Mouse (Mus musculus): ENCODE data around the gene Tctn1.

Gene Tctn1

GRCm38 (mm10) chr5:122286191-122286590, 21.9 kb upstream of the Tctn1 start:
- in situ Hi-C loops (cut with MboI, MseI) = no loop called here

DNA sequence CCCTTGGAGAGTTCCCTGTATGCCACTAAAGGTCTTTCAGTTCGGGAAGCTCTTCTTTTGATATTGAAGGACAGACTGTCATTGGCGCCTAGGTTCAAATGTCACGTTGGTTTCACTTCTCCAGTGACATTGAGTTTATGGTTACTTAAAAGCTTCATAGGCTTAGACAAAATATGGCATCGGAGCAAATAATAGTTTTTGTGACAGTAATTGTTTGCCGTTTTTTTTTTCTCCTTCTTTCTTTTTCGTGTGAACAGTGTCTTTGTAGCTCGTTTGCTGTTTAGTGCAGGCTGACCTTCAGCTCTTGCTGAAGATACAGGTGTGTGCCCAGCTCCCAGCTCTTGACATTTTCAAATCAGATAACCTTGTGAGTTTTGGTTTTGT, 21.5 kb upstream of the Tctn1 start:
- in situ Hi-C loops (cut with MboI, MseI) = no loop called here

DNA sequence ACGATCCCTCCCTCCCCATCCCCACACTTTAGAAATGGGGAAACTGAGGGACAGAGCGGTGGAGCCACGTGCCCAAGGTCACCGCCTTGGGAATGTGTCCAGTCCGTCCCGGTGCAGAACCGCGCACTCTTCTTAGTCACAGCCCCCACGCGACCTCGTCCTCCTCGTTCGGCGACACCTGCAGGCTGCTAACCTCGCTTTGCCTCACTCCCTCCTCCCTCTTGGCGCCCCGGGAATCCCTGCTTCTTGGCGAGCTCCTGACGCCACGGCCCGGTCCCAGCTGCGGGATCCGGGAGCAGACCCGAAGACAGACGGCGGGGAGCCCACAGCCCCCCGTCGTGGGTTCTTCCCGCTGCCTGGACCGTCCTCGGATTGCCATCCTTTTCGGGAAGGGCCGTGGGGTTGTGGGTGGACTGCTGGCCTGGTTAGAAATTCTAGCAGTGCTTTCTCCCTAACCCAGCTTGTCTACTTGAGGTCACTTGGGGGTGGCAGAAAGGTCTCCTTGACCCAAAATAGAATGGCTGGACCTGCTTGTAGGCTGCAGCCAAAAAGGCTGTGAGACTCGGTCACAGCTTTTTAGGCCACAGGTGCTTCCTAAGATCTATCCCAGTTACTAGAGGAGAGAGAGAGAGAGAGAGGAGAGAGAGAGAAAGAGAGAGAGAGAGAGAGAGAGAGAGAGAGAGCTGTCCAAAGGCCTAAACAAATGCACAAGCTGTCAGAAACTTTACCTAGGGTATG, 20.9 kb upstream of the Tctn1 start:
- in situ Hi-C loops (cut with MboI, MseI) = no loop called here

GRCm38 (mm10) chr5:122284183-122285028, 20.1 kb upstream of the Tctn1 start, which contains the start of gene Pptc7:
Gene Pptc7 (plus strand): TSS chr5:122284365.
- in situ Hi-C loops (cut with MboI, MseI) = no loop called here

DNA sequence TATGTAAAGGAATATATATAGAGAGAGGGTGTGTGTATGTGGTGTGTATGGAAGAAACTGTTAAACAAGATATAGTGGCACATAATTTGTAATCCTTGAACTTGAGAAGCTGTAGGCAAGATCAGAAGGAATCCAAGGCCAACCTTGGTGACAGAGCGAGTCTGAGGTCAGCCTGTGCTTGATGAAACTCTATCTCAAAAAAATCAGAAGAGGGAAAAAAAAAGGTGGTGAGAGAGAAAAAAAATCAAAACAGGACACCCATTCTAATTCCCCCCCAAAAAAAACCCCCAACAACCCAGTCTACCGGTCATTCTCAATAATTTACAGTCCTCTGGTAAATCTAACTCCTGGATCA, 19.5 kb upstream of the Tctn1 start:
- in situ Hi-C loops (cut with MboI, MseI) = no loop called here

GRCm38 (mm10) chr5:122280827-122281462, 16.7 kb upstream of the Tctn1 start:
- in situ Hi-C loops (cut with MboI, MseI) = no loop called here

- in situ Hi-C loops (cut with MboI, MseI) = no loop called here
Measured at GRCm38 (mm10) chr5:122280422-122280826, 16.2 kb upstream of the Tctn1 start.

DNA sequence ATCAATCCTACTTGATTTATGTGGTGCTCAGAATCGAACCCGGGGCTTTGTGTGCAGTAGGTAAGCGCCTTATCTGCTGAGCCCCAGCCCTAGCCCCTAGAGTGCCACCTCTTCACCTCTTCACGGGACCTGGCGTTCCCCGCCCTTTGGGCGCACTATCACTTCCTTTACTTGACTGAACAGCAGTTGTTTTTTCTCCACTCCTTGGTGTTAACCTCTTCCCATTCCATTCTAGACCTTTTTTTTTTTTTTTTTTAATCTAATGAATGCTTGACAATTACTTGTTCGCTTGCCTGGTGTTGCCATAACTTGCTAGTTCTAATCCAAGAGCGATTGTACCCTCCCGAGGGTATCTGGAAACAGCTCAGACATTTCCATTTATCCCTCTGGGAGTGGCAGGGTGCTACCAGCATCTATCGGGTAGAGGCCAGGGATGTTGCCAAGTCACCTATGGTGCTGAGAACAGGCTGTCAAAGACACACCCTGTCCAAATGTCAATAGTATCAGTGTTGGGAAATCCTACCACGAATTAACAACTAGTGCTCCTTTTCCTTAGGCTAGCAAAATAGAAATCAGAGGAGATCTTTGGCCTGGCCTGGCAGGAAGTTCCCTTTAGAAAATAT, 15.7 kb upstream of the Tctn1 start:
- in situ Hi-C loops (cut with MboI, MseI) = no loop called here

DNA sequence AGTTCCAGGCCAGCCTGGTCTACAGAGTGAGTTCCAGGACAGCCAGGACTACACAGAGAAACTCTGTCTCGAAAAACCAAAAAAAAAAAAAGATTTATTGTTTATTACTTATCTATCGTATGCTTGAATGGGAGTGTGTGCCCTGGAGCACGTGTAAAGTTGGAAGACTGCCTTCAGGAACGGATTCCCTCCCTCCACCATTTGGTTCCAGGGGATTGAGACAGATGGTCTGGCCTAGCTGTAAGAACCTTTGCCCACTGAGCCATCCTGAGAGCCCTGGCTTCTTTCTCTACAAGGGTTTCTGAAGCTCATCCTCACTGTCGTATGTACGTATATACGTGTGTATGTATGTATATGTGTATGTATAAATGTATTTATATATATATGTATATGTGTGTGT, 14.7 kb upstream of the Tctn1 start:
- in situ Hi-C loops (cut with MboI, MseI) = no loop called here

GRCm38 (mm10) chr5:122274785-122275184, 10.5 kb upstream of the Tctn1 start:
- in situ Hi-C loops (cut with MboI, MseI) = no loop called here

- in situ Hi-C loops (cut with MboI, MseI) = no loop called here
Measured at GRCm38 (mm10) chr5:122272821-122273220, 8.6 kb upstream of the Tctn1 start.

DNA sequence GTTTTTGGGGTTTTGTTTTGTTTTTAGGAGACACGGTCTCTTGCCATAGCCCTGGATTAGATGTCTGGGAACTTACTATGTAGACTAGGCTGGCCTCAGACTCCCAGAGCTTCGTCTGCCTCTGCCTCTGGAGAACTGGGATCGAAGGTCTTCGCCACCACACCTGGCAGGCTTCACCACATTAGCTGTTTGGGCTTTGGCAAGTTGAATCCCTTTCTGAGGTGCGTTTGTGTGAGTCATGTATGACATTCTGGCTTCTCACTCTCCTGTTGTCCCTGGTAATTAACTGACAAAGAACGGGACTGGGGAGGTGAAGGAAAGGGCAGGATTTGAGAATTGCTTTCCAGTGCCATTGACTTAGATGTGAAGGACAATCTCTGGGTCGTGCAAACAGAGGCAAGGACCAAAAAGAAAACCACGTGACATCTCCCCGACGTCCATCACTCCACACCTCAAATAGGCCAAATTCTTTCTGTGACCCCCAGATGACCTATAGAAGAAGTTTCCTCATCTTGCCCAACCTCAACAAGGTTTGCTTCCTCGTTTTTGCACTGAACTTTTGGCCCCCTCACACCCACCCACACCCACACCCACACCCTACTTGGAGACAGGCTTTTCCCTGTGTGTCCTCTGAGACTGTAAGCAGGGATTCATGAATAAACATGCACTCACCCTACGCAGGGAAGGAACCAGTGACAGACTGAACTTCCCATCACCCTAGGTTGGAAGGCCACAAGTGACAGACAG, 4.8 kb upstream of the Tctn1 start:
- in situ Hi-C loops (cut with MboI, MseI) = no loop called here

- in situ Hi-C loops (cut with MboI, MseI) = no loop called here
Measured at GRCm38 (mm10) chr5:122267899-122268298, 3.6 kb upstream of the Tctn1 start.

DNA sequence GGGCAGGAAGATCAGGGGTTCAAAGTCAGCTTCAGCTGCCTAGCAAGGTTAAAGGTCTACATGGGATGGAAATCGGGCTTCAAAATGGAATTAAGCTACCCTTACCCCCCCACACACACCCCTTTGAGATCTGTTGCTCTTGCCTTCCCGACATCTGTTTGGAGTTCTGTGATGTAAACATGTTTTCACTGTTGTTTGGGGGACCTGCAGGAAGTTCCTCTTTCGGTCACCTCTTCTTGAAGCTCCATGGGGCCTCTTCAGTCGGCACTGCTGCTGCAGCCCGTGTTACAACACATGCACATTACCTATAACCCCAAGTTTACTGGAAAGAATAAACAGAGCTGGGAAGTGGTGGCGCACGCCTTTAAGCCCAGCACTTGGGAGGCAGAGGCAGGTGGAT, 2.9 kb upstream of the Tctn1 start:
- in situ Hi-C loops (cut with MboI, MseI) = no loop called here

GRCm38 (mm10) chr5:122265942-122266341, 1.7 kb upstream of the Tctn1 start:
- in situ Hi-C loops (cut with MboI, MseI) = no loop called here

DNA sequence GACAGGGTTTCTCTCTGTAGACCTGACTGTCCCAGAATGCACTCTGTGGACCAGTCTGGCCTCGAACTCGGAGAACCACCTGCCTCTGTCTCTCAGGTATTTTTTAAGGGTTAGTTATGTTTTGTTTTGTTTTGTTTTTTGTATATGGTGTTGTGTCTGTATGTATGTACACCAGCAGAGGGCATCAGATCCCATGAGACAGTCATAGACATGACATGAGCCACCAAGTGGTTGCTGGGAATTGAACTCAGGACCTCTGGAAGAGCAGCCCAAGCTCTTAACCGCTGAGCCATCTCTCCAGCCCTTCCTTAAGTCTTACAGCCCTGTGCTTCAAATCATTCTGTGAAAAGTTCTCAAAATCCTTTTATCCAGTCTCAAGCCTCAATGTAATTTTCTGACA, 927 bp upstream of the Tctn1 start:
- in situ Hi-C loops (cut with MboI, MseI) = no loop called here

DNA sequence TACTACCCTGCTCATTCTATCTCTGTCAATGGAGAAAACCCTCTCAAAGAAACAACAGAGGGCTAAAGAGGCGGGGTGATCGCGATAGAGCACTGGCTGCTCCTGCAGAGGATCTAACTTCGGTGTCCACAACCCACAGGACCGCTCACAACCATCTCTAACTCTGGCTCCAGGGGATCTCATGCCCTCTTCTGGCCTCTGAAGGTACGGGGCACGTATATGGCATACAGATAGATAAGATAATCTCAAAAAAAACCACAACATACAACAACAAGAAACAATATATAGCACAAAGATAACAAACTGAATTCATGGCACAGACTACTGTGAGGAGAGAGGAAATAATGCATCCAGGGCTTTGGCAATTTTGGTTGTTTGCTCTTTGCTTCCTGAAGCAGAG, 2.2 kb downstream of the Tctn1 start:
- in situ Hi-C loops (cut with MboI, MseI) = loop anchor here (5.0 kb wide), 1 partner anchor 40 kb away; no protein-coding TSS in a partner anchor

GRCm38 (mm10) chr5:122258027-122258741, 6.1 kb downstream of the Tctn1 start:
- in situ Hi-C loops (cut with MboI, MseI) = loop anchor here (5.0 kb wide), 1 partner anchor 74 kb away; no protein-coding TSS in a partner anchor

GRCm38 (mm10) chr5:122251895-122252606, 12.2 kb downstream of the Tctn1 start:
- in situ Hi-C loops (cut with MboI, MseI) = no loop called here

DNA sequence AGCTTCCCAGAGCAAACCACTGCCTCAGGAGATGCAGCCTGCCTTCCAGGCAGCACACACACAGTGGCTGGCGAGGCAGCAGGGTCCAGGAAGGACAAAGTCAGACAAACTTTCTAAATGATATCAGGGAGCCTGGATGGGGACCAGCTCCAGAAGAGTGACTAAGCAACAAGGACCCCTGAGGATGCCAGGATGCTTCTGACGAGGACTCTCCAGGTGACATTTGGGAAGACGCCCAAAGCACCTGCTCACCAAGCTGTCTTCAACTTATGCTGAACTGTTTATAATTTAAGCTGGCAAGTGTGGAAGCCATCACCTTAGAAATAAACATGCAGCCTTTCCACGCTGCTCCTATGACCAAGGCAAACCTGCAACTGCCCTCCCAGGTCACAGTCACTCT, 15.0 kb downstream of the Tctn1 start:
- in situ Hi-C loops (cut with MboI, MseI) = no loop called here

Measured in regulatory T cell (primary cell).